Mouse (Mus musculus): Measurements from ENCODE around the gene Sh3rf3.

DNA sequence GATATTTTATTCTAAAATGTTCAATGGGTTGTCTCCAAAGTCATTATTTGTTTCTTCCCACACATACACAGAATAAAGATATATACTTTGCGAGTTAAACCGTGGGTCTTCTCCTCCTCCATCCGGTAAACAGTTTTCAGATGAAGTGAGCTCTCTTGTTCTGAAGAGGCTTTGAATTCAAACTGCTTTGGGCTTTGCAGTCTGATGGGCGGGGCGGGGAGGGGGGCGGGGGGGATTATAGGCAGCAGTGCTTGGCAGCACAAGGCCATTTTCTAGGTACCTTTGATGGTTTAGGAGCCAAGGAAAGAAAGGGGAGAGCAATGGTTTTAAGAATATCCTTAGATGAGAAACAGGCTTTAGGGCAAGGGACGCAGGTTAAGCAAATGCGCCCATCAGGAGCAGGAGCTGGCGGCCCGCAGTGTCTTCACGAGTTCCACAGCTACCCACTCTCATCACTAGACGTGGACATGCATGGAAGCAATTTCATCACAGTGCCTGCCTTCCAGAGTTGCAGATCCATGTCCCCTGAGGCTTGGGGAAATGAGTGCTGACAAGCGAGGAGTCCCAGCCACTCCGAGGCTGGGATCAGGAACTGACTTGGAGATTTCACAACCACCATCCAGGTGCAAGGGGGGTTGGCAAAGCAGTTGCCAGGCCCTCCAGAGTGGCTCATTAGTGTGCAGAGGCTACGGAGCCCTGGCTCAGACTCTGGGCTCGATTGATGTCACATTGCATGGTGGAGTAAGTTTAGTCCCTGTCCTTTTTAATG, 77.7 kb downstream of the Sh3rf3 start:
- TF ChIP-seq CTCF (conservative IDR thresholded peaks at IDR 0.05; ENCODE audit: low read length) = no peak
- no peak for TF ChIP-seq NANOG (IDR thresholded peaks at IDR 0.05; ENCODE audit: borderline replicate concordance, low read length)
- TF ChIP-seq POU5F1 (IDR thresholded peaks at IDR 0.05; ENCODE audit: borderline replicate concordance, low read length) = no peak

Data from E14TG2a.4 (cell line).